Mouse (Mus musculus) intestine, embryonic 16.5 days (tissue): ENCODE results near the gene Gtpbp6. TPM values are rescaled to one million over a fixed set of nuclear protein-coding genes. Genes with fewer than 3 reads are reported as not detected.

Source experiments
- ATAC-seq: fragments of 200-750 bp; cut with Nextera tagmentation; 2 replicates; pipeline ENCODE4 v1.8.0; 2017; ENCODE audit warnings: moderate TSS enrichment, moderate library complexity
- H3K27ac ChIP-seq: fragments of 300-500 bp; sonication (generic); 2 replicates; pipeline ENCODE4 v1.5.1; 2014; ENCODE audit warnings: mild to moderate bottlenecking, low read length
- H3K27me3 ChIP-seq: fragments of 300-500 bp; sonication (generic); replicated peaks from 2 replicates; pipeline ENCODE4 v1.6.1; 2014; ENCODE audit warnings: low read length, control low read depth, mixed read lengths; ENCODE audit not compliant: control insufficient read depth, insufficient read depth
- H3K36me3 ChIP-seq: fragments of 300-500 bp; sonication (generic); 2 replicates; pipeline ENCODE4 v1.6.1; 2014; ENCODE audit warnings: low read length, control low read depth; ENCODE audit not compliant: control insufficient read depth, insufficient read depth
- H3K4me1 ChIP-seq: fragments of 300-500 bp; sonication (generic); 2 replicates; pipeline ENCODE4 v1.6.1; 2014; ENCODE audit warnings: low read length, control low read depth, mixed read lengths; ENCODE audit not compliant: control insufficient read depth, insufficient read depth
- H3K4me2 ChIP-seq: fragments of 300-500 bp; sonication (generic); 2 replicates; pipeline ENCODE4 v1.6.1; 2014; ENCODE audit warnings: low read depth, low read length, control low read depth
- H3K4me3 ChIP-seq: fragments of 300-500 bp; sonication (generic); 2 replicates; pipeline ENCODE4 v1.5.1; 2014; ENCODE audit warnings: mild to moderate bottlenecking, low read length
- H3K9ac ChIP-seq: fragments of 300-500 bp; sonication (generic); 2 replicates; pipeline ENCODE4 v1.6.1; 2014; ENCODE audit warnings: low read depth, low read length
- H3K9me3 ChIP-seq: fragments of 300-500 bp; sonication (generic); 2 replicates; pipeline ENCODE4 v1.6.1; 2016; ENCODE audit warnings: low read length, control low read depth; ENCODE audit not compliant: control insufficient read depth
- WGBS: fragments of 180-500 bp; shearing (Covaris S2); extraction: QIAGEN DNeasy Blood & Tissue Kit; methylation state at CpG from one replicate; pipeline ENCODE4 v1.1.7; 2014; 5-methylcytosine and 5-hydroxymethylcytosine counted together
- polyA plus RNA-seq: library from polyadenylated mRNA; unstranded; fragments of >200 nt; fragmentation: Nextera tagmentation; extraction: Ambion mirVana; gene quantifications from 2 replicates; pipeline ENCODE4 v1.2.1, GENCODE M21; 2015

Gene Gtpbp6
- polyA plus RNA-seq, 1 experiment from 2014 or later: 29.6 TPM

GRCm38 (mm10) chr5:110109991-110110441 lies 2.0 kb upstream of the Gtpbp6 start, which contains the start of gene Zfp605:
TSS of gene Zfp605 (plus strand) at chr5:110110092.
- peaks cover 6% of the 10 kb centered on the region; the same call in 1 of the 2 replicates for H3K4me1 ChIP-seq
- no peaks in the 10 kb centered on the region for H3K27me3 ChIP-seq
- ATAC-seq: peak; percentile 24
- peak within 1 kb of the TSS; percentile 54 for H3K9ac ChIP-seq
- H3K9me3 ChIP-seq: no peaks in the 10 kb centered on the region
- H3K4me3 ChIP-seq: peak within 1 kb of the TSS; percentile 53
- H3K4me2 ChIP-seq: peak within 1 kb of the TSS; percentile 60
- H3K36me3 ChIP-seq: peaks cover 18% of the 10 kb centered on the region
- WGBS: under 1% methylated on average over 12 of the region's 12 CpGs
- peak within 1 kb of the TSS; percentile 71 for H3K27ac ChIP-seq

- no peak for ATAC-seq
- Histone ChIP-seq H3K4me2 (peak overlapping the region; percentile 87), H3K27me3 (no peaks in the 10 kb centered on the region), H3K27ac (peak overlapping the region; percentile 99), H3K36me3 (peaks cover 33% of the 10 kb centered on the region), H3K4me1 (peaks cover 6% of the 10 kb centered on the region; the same call in 1 of the 2 replicates), H3K9me3 (no peaks in the 10 kb centered on the region), H3K9ac (peak overlapping the region; percentile 96; the same call in 1 of the 2 replicates), H3K4me3 (peak overlapping the region; percentile 88; the same call in 1 of the 2 replicates)
- WGBS: 0% methylated on average over 7 of the region's 7 CpGs
Measured at GRCm38 (mm10) chr5:110108305-110108628, 270 bp upstream of the Gtpbp6 start.

GRCm38 (mm10) chr5:110106901-110107564 lies 964 bp downstream of the Gtpbp6 start:
- ATAC-seq: peak; percentile 57
- Histone ChIP-seq H3K4me3 (peak overlapping the region; percentile 88), H3K9ac (peak overlapping the region; percentile 96), H3K27ac (peak overlapping the region; percentile 99), H3K27me3 (no peaks in the 10 kb centered on the region), H3K36me3 (peaks cover 35% of the 10 kb centered on the region), H3K4me1 (peaks cover 8% of the 10 kb centered on the region; the same call in 1 of the 2 replicates), H3K9me3 (no peaks in the 10 kb centered on the region), H3K4me2 (peak overlapping the region; percentile 87)
- WGBS: 11% methylated on average over 41 of the region's 41 CpGs

GRCm38 (mm10) chr5:110106140-110106871 lies 1.7 kb downstream of the Gtpbp6 start:
- Histone ChIP-seq H3K4me1 (peaks cover 16% of the 10 kb centered on the region), H3K9ac (peak overlapping the region; percentile 96; the same call in 1 of the 2 replicates), H3K4me2 (peak overlapping the region; percentile 87), H3K27me3 (no peaks in the 10 kb centered on the region), H3K36me3 (peaks cover 35% of the 10 kb centered on the region), H3K4me3 (peak overlapping the region; percentile 88), H3K27ac (0 out of 2 replicates have a peak overlapping the region, but pooled peaks have one; percentile 99), H3K9me3 (no peaks in the 10 kb centered on the region)
- 91% methylated on average over 26 of the region's 26 CpGs for WGBS
- ATAC-seq: no peak

- Histone ChIP-seq H3K9ac (no peak overlapping the region), H3K36me3 (peaks cover 35% of the 10 kb centered on the region), H3K27me3 (no peaks in the 10 kb centered on the region), H3K9me3 (no peaks in the 10 kb centered on the region), H3K4me1 (peaks cover 19% of the 10 kb centered on the region), H3K27ac (no peak overlapping the region), H3K4me2 (no peak overlapping the region), H3K4me3 (no peak overlapping the region)
- 93% methylated on average over 36 of the region's 36 CpGs for WGBS
- ATAC-seq: no peak
Measured at GRCm38 (mm10) chr5:110104616-110105380, 3.2 kb downstream of the Gtpbp6 start.

GRCm38 (mm10) chr5:110103901-110104615 lies 3.9 kb downstream of the Gtpbp6 start:
- Histone ChIP-seq H3K36me3 (peaks cover 35% of the 10 kb centered on the region), H3K27ac (no peak overlapping the region), H3K4me3 (no peak overlapping the region), H3K9me3 (no peaks in the 10 kb centered on the region), H3K9ac (no peak overlapping the region), H3K4me2 (no peak overlapping the region), H3K4me1 (peaks cover 19% of the 10 kb centered on the region), H3K27me3 (no peaks in the 10 kb centered on the region)
- ATAC-seq: no peak
- WGBS: 94% methylated on average over 27 of the region's 27 CpGs

GRCm38 (mm10) chr5:110102853-110103625 lies 5.0 kb downstream of the Gtpbp6 start:
- Histone ChIP-seq H3K4me2 (no peak overlapping the region), H3K27ac (no peak overlapping the region), H3K4me1 (peaks cover 19% of the 10 kb centered on the region), H3K9me3 (no peaks in the 10 kb centered on the region), H3K27me3 (no peaks in the 10 kb centered on the region), H3K9ac (no peak overlapping the region), H3K4me3 (no peak overlapping the region), H3K36me3 (peaks cover 35% of the 10 kb centered on the region)
- ATAC-seq: no peak
- 93% methylated on average over 19 of the region's 19 CpGs for WGBS

- Histone ChIP-seq H3K4me2 (peak overlapping the region; percentile 75), H3K4me3 (no peak overlapping the region), H3K9me3 (no peaks in the 10 kb centered on the region), H3K27me3 (no peaks in the 10 kb centered on the region), H3K36me3 (peaks cover 35% of the 10 kb centered on the region), H3K9ac (no peak overlapping the region), H3K27ac (no peak overlapping the region), H3K4me1 (peaks cover 19% of the 10 kb centered on the region)
- WGBS: 89% methylated on average over 13 of the region's 13 CpGs
- no peak for ATAC-seq
Measured at GRCm38 (mm10) chr5:110102429-110102828, 5.6 kb downstream of the Gtpbp6 start.
